Mouse (Mus musculus) spleen, postnatal 10 days (tissue): ENCODE data around the gene Ifitm5.
A peak's percentile ranks its signal among the peaks of the same experiment; 100 is the strongest.

Source experiments
- DNase-seq, 2 experiments: peaks; one replicate each; pipeline ENCODE4 v3.0.0; 2021 to 2022; ENCODE audit warnings: low spot score in 2 of 2

Ifitm5 gene

GRCm38 (mm10) chr7:140941222-140942051 lies 8.7 kb downstream of the Ifitm5 start, which contains the start of gene Pgghg:
TSS of gene Pgghg (plus strand) at chr7:140941391.
- DNase-seq = peak; percentile 70 to 84

- DNase-seq = no peak
Observed at GRCm38 (mm10) chr7:140939669-140940171, 10.4 kb downstream of the Ifitm5 start.

- DNase-seq = no peak
Observed at GRCm38 (mm10) chr7:140938896-140939295, 11.2 kb downstream of the Ifitm5 start.

- peak in 1 of 2 experiments; percentile 26 for DNase-seq
Observed at GRCm38 (mm10) chr7:140938436-140938835, 11.7 kb downstream of the Ifitm5 start.

GRCm38 (mm10) chr7:140927181-140927580 lies 22.9 kb downstream of the Ifitm5 start:
- DNase-seq = no peak

- no peak for DNase-seq
Observed at GRCm38 (mm10) chr7:140923070-140923775, 26.9 kb downstream of the Ifitm5 start.

GRCm38 (mm10) chr7:140922398-140923069 lies 27.6 kb downstream of the Ifitm5 start:
- no peak for DNase-seq

- no peak for DNase-seq
Observed at GRCm38 (mm10) chr7:140921225-140921975, 28.7 kb downstream of the Ifitm5 start.

GRCm38 (mm10) chr7:140920418-140921029 lies 29.6 kb downstream of the Ifitm5 start, which contains the start of gene Nlrp6:
TSS of gene Nlrp6 (plus strand) at chr7:140920902.
- no peak for DNase-seq

- DNase-seq = no peak
Observed at GRCm38 (mm10) chr7:140919911-140920310, 30.2 kb downstream of the Ifitm5 start.

GRCm38 (mm10) chr7:140914031-140914690 lies 35.9 kb downstream of the Ifitm5 start:
- no peak for DNase-seq

GRCm38 (mm10) chr7:140912846-140913482 lies 37.1 kb downstream of the Ifitm5 start:
- no peak for DNase-seq

- DNase-seq = no peak
Observed at GRCm38 (mm10) chr7:140912293-140912692, 37.8 kb downstream of the Ifitm5 start.

GRCm38 (mm10) chr7:140908634-140909107 lies 41.4 kb downstream of the Ifitm5 start:
- DNase-seq = peak; percentile 53 to 79

- no peak for DNase-seq
Observed at GRCm38 (mm10) chr7:140908181-140908580, 41.9 kb downstream of the Ifitm5 start.

- DNase-seq = no peak
Observed at GRCm38 (mm10) chr7:140907697-140908096, 42.4 kb downstream of the Ifitm5 start.

- DNase-seq = no peak
Observed at GRCm38 (mm10) chr7:140907131-140907530, 43.0 kb downstream of the Ifitm5 start.

GRCm38 (mm10) chr7:140905642-140906081 lies 44.4 kb downstream of the Ifitm5 start:
- no peak for DNase-seq

GRCm38 (mm10) chr7:140903212-140903611 lies 46.9 kb downstream of the Ifitm5 start:
- DNase-seq = peak; percentile 76 to 86
